Mouse (Mus musculus) induced T-regulatory cell, adult 2 months (primary cell): ENCODE results near the gene Tmtc1.

Source experiments
- DNase-seq: peaks from one replicate; pipeline ENCODE4 v3.0.0-alpha.2; 2012; ENCODE audit warnings: low read depth

The Tmtc1 gene

DNA sequence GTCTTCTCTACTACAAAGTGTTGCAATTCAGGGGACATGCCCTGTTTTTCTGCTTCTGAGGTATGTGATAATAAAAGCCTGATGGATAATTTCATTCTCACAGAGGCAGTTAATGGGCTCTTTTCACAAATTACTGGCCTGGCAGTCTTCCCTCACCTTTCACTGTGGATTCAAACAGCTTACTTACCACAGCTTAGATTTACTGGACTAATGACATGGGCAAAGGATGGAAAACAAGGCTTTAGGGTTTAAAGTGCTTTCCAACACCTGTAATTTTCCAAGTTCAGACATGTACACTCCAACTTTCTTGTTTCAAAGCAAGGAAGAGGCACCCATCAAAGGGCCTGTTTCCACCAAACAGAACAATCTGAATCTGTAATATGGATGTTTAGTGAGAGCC is 129.1 kb downstream of the Tmtc1 start:
- no peak for DNase-seq

DNA sequence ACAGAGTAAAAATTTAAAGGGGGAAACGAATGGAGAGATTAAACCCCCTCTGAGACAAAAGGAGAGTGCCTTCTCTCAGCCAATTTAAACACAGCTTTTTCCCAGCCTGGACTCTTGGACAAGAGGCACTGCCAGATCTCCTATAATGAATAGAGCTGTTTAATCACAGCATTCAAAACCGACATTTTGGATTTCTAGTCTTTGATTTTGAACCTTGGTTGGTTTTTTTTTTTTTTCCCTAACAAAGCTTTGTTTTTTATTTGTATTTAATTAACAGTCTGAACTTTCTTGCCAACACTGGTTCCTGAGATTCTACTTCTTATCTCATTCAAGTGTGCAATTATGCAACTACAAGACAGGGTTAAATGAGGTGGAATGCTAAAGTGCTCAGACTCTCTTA is 133.2 kb downstream of the Tmtc1 start:
- no peak for DNase-seq

DNA sequence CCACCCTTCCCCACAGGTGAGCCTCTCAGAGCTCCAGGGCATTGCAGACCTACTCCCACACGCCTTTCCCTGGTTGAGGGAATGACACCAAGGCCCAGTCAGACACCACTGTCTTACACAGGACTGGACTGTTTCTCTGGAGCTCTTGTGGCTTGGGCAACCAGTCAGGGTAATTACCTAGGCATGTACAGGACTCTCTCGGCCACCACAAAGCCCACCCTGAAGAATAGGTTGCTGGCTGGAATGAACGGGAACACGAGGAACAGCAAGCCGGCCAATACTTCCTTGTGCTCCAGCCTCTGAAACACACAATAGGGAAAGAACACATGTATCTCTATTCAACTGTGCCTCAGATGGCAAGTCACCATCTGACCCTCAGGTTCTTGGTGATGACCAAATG is 138.4 kb downstream of the Tmtc1 start:
- DNase-seq: no peak

DNA sequence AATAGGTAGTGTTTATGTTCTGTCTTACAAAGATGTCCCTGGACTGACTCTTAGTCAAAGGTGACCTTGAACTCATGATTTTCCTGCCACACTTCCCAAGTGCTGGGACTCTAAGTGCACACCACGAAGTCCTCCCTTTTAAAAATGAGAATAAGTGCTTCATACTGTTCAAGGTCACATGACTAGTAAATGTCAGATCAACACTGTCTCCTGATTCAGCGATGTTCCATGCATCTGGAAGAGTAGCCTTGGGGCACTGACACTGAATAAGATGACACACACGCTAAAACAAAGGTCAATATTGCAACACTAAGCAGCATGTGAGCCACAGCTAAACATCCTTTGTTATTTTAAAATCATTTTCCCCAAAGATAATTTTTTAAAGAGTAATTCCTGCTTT is 139.0 kb downstream of the Tmtc1 start:
- DNase-seq: no peak

DNA sequence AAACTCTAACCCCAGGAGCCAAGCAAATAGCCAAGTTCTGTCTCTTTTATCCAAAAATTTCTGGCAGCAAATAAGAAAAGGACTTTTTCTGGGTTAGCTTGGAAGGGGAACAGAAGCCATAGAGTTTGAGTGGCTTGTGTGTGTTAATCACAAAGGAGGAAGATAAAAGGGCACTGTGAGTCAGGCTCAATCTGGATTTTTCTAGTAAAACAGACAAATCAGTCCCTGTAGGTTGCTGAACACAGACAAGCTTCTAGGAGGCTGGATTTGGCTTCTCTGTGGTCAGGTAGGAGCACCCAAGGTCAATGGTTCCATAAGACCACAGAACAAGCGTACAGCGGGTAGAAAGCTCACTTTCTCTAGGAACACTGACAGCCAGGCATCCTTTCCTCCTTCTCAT is 141.9 kb downstream of the Tmtc1 start:
- DNase-seq: no peak

DNA sequence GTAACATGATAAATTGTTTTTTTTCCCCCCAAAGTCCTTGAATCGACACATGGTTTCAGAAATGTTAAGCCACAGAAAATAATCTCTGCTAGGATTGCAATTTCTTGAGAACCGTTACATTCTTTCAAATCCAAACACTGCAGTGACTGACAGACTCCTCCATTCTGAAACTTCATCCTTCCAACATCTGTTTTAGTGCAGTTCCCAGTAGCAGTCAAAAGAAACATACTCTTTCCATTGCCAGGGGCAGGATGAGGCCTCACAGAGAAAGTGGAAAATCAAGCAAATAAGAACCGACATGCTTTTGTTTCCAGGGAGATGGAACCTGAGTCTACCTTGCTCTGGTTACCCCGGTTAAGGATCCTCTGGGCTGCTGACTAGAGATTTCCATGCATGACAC is 147.1 kb downstream of the Tmtc1 start:
- DNase-seq: no peak

DNA sequence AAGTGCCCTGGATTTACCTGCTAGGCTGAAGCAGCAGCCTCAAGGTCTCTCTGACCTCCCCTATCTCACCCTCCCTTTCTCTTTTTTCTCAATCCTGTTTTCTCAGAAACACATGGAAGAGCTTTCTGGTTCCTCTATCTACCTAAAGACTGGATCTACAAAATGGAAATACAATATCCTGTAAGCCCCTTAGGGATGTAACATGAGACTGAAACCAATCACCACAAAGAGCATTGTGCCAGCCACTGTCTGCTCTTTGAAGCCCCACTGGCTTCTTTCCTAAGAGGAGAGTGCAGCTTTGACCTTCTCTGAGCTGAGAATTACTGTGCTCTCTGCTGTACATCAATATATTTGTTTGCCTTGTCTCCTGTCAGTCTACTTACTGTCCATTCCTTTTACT is 147.8 kb downstream of the Tmtc1 start:
- DNase-seq: no peak

DNA sequence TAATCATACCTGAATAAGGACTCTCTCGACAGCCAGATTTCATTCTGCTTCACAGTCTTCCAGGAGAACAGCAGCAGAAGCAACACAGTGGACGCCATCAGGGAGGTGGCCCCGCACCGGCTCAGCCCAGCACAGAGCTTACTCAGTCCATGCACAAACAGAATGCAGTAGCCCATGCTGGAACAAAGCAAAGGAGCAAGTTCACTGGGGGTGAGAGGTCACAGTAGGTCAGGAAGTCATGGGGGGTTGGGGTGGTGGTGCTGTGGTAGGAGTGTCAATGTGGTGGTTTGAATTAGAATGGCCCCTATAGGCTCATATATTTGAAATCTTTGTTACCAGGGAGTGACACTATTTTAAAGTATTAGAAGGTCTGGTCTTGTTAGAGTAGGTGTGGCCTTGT is 149.7 kb downstream of the Tmtc1 start:
- no peak for DNase-seq

DNA sequence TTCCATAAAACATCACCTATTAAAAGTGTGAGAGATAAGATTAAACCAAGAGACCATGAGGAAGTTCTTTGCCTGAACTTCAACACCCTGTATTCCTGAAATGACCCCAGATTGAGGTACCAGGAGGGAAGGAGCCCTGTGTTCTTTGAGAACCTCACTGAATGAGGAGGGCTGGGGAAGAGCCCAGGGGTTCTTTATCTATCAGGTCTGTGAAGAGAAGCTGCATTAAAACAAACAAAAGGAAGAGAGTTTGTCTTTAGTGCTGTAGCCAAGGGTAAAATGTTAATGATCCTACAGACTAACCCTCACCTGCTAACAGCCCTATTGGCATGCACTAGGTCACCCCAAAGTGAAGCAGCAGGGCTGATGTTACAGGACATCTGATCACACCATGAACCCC is 153.3 kb downstream of the Tmtc1 start:
- no peak for DNase-seq

DNA sequence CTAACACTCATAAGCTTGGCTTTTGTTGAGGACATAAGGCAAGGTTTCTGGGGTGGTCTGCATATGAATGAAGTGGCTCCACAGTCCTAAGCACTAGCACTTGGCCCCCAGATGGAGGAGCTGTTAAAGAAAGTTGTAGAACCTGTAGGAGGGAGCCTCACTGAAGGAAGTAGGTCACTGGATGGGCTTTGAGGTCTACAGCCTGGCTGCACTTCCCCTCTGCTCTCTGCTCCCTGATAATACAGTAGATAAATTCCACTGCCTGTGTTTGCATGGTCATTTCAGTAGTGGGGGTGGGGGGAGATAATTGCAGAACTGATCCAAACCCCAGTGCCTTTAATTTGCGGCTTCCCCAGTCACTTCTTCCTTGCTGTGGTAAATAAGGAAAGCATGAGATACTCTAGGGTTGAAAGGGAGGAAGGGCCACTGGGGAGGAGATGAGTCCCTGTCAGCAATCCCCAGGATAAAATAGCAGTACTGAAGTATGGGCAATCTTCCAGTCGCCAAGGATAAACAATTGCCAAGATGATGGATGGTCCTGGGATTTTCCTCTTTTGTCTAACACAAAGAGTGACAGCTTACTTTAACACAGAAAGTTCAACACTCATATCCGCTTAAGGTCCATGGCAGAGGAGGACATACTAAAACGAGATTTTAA is 160.8 kb downstream of the Tmtc1 start:
- DNase-seq: no peak

DNA sequence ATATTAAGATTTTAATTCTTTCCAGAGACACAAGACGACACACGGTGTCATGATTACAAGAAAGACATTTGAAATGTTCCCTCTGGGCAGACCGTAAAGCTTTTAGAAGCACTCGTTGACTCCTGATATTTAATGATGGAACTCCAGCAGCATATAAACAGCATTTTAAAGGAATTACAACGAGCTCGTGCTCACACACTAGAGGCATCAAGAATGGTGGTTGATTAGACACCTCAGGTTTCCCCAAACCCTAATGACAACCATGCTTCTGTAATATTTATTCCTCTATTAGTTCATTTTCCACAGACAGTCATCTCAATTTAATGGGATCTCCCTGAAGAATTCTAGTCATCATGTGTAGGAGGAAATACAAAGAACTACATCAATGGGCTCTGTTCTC is 164.9 kb downstream of the Tmtc1 start:
- DNase-seq: no peak

DNA sequence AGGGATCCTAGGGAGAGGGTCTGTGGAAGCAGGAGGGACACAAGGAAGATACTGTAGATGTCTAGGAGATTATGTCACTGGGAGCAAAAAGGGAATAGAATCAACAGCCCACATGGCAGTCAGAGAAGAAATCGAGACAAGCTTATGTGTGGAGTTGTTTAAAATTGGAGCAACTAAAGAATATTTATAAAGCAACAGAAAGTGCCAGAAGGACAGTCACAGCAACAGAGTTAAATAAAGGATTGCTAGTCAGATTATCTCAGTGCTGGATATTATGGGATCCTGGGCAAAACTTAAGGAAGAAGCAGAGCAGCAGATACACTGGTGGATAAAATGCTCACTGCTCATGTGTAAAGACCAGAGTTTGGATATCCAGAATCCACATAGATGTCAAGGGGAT is 167.8 kb downstream of the Tmtc1 start:
- DNase-seq: no peak

DNA sequence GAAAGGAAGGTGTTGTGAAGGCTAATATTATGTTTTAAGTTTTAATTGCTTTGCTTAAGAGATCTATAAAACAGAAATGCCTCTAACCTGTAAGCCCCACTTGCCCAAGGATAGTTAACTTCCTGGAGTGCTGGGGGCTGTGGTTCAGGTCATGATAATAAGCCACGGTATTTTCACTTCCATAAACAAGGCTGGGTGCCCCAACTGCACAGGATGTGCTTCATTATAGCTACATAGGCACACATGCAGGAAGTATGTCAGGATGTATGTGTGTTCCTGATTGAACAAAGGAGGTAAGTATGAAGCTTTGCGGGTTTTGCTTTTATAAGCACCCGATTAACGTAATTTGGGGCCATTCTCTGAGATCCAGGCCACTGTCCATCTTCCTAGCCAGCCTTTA is 169.1 kb downstream of the Tmtc1 start:
- no peak for DNase-seq

DNA sequence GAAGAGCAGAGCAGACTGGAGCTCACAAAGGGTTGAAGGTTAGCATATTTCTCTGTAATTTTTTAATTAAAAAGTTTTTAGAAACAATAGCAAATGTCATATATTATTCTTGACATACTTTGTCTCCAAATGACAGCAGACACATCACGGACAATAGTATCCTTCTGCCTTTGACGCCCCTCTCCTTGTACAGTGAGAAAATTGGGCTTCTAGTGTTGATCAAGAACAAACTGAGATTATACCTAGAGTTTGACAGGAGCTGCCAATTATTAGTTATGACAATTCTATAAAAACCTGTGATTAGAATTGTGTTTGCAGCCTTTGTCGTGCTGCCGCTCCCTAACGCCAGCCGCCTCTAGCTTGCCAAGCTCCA is 183.5 kb downstream of the Tmtc1 start:
- DNase-seq: no peak

DNA sequence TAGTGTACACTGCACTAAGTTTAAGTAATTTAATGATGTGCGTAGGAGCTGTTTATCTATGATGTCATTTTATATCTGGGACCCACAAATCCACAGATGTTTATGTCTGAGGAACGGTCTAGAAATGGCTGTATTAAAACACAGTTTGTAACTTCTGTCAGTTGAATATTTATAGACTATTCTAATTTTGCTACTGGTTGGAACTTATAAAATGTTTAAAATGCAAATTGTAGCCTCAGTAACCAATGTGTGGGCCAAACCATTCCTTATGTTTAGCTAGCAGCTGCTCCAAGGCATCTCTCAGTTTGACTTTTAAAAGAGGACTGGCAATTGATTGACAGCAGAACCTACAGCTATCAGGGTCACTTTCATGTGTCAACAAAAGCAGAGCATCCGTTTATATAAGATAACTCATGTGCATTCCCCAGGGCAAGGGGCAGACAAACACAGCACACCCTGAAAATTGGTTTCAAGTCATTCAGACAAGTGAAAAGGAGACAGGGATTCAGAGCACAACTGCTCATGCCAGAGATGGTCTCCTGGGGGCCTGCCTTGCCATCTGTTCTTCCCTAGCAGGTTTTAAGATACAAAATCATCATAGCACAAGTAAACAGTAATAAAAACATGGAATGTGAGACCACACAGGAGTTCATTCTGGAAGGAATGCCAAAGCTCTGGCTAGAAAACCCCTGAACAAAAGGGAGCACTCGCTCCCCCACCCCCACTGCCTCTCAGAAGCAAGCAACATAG is 184.0 kb downstream of the Tmtc1 start:
- no peak for DNase-seq

DNA sequence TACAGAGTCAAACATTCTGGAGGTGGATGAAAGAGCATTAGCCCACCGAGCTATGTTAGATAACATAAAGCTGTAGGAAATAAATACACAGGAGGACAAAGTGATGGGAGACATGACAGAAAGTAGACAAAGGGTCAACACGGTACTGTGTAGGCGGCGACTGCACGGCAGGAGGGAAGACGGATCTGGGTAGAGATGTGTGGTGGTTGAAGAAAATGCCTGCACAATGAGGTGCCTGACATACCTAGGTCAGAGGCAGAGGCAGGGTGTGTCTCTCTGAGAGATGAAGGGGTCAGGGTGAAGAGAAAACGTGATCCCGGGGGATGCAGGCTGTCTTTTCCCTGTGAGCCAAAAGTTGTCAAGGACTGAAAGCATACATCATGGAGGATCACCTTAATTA is 185.1 kb downstream of the Tmtc1 start:
- no peak for DNase-seq

DNA sequence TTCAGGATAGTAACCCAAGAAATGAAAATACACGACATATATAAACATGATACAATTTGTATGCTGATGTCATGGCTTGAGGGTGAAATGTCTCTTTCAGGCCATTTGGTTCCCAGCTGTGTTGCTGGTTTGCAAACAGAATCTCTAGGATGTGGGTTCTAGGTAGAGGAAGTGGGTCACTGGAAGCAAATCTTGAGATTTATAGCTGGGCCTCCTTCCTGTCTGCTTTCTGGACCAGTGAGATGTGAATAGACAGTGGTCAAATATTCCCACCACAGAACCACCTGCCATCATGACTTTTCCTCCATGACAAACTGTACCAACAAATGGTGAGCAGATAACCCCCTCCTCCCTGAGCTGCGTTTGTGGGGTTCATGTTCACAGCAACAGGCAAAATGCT is 186.4 kb downstream of the Tmtc1 start:
- DNase-seq: no peak

DNA sequence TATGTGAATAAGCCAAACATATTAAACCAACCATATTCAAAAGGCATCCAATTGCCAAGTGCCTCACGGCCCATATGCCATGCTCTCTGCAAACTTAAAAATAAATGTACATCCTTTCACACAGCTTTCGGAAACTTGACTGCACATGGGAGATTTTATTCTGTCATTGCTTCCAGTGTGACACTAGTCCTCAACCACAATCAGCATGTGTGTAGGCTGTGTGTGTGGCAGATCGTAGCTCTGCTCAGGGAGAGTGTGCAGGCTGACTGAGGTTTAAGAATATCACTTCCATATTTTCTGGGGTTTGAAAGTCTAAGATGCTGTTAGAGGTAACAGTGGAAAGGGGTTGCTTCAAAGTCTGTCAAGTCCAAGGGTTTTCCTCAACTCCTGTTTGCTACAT is 188.1 kb downstream of the Tmtc1 start:
- no peak for DNase-seq

DNA sequence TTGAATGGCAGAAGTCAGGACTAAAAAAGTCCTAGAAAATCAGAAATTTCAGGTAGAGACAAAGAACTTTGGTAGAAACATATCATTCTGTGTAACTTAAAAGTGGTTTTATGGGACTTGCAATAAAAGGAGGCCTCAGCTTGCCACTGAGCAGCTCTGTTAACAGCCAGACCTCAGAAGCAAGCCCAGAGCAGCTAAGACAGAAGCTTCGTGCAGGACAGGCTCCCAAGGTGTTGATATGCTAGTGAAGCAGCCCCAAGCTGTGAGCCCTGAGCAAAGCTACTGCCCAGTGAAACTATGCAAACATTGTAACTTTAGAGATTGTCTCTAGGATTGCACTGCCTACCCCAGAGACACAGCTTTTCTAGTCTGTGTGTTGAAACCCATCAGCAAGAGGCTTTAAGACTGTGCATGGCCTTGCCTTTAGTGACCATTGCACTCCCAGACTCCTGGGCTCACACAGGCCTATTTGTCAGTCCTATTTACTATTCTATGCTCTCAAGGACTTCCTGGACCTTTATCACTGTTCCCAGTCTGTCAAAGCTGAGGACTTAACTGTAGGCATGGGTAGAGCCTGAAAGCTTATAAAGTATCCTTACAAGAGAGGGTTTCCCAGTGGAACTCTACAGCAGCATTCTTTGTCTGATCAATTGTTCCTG is 188.7 kb downstream of the Tmtc1 start:
- no peak for DNase-seq

DNA sequence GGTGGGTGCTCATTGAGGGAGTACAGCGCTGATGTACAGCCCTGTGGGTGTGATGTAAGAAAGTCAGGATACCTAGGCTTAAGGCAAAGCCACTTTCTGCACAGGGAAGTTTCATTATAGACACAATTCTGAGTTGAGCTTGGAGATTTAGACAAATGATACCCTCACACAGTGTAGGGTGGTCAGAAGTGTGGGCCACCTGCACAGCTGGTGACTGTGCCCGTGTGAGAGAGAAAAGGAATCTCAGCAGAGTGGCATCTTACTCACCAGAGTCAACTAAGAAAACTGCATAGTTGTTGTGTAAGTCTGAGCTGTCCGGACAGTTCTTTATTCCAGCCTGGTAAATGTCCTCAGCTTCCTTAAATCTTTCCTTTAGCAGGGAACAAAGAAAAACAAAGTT is 195.0 kb downstream of the Tmtc1 start:
- DNase-seq: no peak

DNA sequence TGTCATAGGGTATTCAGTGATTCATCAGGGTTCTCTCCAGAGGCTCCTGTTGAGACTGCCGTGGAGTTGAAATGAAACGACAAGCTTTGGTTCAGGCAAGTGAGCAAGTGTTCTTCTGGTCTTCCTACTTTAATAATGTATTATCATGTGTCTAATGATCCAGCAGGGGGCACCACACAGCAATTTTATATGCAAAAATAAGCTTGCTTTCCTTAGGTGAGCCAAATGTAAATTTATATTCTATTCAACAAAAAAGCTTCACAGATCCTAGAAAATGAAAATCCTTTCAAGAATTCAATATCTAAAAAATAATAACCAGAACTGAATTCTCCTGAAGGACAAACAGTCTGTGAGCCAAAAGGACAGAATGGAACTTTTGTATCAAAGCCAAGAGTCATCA is 195.6 kb downstream of the Tmtc1 start:
- peak; percentile 57 for DNase-seq

DNA sequence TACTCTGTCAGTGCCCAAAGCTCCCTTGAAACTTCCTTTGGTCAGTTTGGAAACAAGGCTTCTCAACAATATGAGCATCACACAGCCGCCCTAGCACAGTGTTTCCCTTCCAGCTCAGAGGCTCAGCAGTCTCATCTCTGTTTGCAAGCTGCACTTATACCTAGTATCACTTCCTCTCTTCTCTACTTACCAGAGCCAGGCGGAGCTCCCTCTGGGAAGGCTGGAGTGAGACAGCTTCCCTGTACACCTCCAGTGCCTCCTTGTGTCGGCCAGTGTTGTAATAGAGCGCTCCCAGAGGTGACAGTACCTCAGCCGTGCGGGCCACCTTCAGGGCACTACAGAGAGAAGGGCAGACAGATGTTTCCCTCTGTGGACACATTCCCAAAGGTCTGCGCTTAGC is 197.6 kb downstream of the Tmtc1 start:
- no peak for DNase-seq

DNA sequence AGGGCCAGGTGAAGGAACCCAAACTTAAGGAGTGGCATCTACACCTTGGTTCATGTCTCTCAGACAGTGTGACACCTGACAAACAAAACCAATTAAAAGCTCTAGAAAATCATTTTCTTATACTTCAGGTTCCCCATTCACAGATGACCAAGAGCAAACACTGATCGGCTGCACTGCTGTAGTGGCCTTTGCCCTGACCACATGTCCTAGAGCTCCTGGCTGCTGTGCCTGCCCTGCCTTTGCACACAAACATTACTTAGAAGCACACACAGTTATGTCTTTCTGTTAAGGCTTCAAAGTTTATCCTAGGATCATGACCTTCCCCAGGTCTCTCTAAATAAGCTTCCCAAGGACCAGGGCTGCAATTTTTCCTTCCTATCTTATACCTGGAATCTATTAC is 199.4 kb downstream of the Tmtc1 start:
- no peak for DNase-seq

DNA sequence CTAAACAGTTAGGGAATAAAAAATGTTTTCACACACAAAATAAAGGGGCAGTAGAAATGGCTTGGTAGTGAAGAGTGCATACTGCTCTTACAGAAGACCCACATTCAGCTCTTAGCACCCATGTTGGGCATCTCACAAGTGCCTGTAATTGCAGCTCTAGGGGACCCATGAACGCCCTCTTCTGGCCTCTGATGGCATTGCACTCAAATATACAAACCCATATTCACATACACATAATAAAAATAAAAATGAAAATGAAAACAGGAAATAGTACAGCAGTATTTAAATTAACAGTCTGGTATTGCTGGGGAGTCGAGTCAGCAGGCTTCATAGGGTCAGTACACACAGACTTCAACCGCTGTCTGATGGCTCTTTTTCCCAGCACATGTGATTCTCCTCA is 201.9 kb downstream of the Tmtc1 start:
- peak; percentile 22 for DNase-seq
